Mouse (Mus musculus): ENCODE data around the gene Ly6g6d. TPM values are rescaled to one million over a fixed set of nuclear protein-coding genes. Genes with fewer than 3 reads are reported as not detected.
"Not testable (repeated sequence)": the region's sequence is repeated elsewhere in the genome, so short reads cannot be mapped to it uniquely, and the experiment has no call there.

The Ly6g6d gene
- polyA plus RNA-seq (2015; fragmentation: Nextera tagmentation; extraction: Ambion mirVana): 0.57 and 1.5 TPM in 2 replicates

- peak within 1 kb of the TSS; percentile 46 for H3K4me2 ChIP-seq (ENCODE audit: low read length)
- H3K27ac ChIP-seq (ENCODE audit: low read length): no peak within 1 kb of the TSS
- no peaks in the 10 kb centered on the region for H3K9me3 ChIP-seq (replicated peaks; ENCODE audit: control insufficient read depth, low read length, poor library complexity, severe bottlenecking)
- peak; percentile 36; the same call in 1 of the 2 replicates for ATAC-seq
- peak within 1 kb of the TSS; percentile 26 for H3K4me3 ChIP-seq (ENCODE audit: low read depth, low read length)
- no peaks in the 10 kb centered on the region for H3K27me3 ChIP-seq (ENCODE audit: control insufficient read depth, insufficient read depth, low read depth, low read length)
- peak within 1 kb of the TSS; percentile 54; the same call in 1 of the 2 replicates for H3K9ac ChIP-seq (ENCODE audit: low read depth, low read length)
- WGBS: 12% methylated on average over 14 of the region's 14 CpGs
- no peaks in the 10 kb centered on the region for H3K4me1 ChIP-seq (ENCODE audit: control insufficient read depth, insufficient read depth, low read length)
- H3K36me3 ChIP-seq (ENCODE audit: control insufficient read depth, insufficient read depth, low read length): no peaks in the 10 kb centered on the region
These were observed at the start of gene Ly6g6d for GRCm38 (mm10) chr17:35077786-35078233. Ly6g6d (minus strand) TSS chr17:35078065.

- ATAC-seq: no peak
- Histone ChIP-seq H3K27me3 (ENCODE audit: control insufficient read depth, insufficient read depth, low read depth, low read length) (no peaks in the 10 kb centered on the region), H3K36me3 (ENCODE audit: control insufficient read depth, insufficient read depth, low read length) (no peaks in the 10 kb centered on the region), H3K27ac (ENCODE audit: low read length) (no peak overlapping the region), H3K4me3 (ENCODE audit: low read depth, low read length) (peak overlapping the region; percentile 74), H3K4me1 (ENCODE audit: control insufficient read depth, insufficient read depth, low read length) (peaks cover 23% of the 10 kb centered on the region), H3K9me3 (replicated peaks; ENCODE audit: control insufficient read depth, low read length, poor library complexity, severe bottlenecking) (no peaks in the 10 kb centered on the region), H3K9ac (ENCODE audit: low read depth, low read length) (peak overlapping the region; percentile 88), H3K4me2 (ENCODE audit: low read length) (peak overlapping the region; percentile 76)
- WGBS: 70% methylated on average over 13 of the region's 13 CpGs
These were observed 49.2 kb upstream of the Ly6g6d start for GRCm38 (mm10) chr17:35127017-35127416.

- H3K4me3 ChIP-seq (ENCODE audit: low read depth, low read length): peak within 1 kb of the TSS; percentile 74
- H3K36me3 ChIP-seq (ENCODE audit: control insufficient read depth, insufficient read depth, low read length): no peaks in the 10 kb centered on the region
- WGBS: under 1% methylated on average over 36 of the region's 36 CpGs
- H3K9ac ChIP-seq (ENCODE audit: low read depth, low read length): peak within 1 kb of the TSS; percentile 88
- peaks cover 23% of the 10 kb centered on the region for H3K4me1 ChIP-seq (ENCODE audit: control insufficient read depth, insufficient read depth, low read length)
- peak within 1 kb of the TSS; percentile 77 for H3K27ac ChIP-seq (ENCODE audit: low read length)
- ATAC-seq: peak; percentile 27
- no peaks in the 10 kb centered on the region for H3K9me3 ChIP-seq (replicated peaks; ENCODE audit: control insufficient read depth, low read length, poor library complexity, severe bottlenecking)
- H3K27me3 ChIP-seq (ENCODE audit: control insufficient read depth, insufficient read depth, low read depth, low read length): no peaks in the 10 kb centered on the region
- peak within 1 kb of the TSS; percentile 76 for H3K4me2 ChIP-seq (ENCODE audit: low read length)
These were observed 48.3 kb upstream of the Ly6g6d start, which contains the start of gene D17H6S53E for GRCm38 (mm10) chr17:35126206-35126611. D17H6S53E (plus strand) TSS chr17:35126373.

- Histone ChIP-seq H3K4me2 (ENCODE audit: low read length) (peak overlapping the region; percentile 76), H3K27ac (ENCODE audit: low read length) (no peak overlapping the region), H3K9me3 (replicated peaks; ENCODE audit: control insufficient read depth, low read length, poor library complexity, severe bottlenecking) (no peaks in the 10 kb centered on the region), H3K27me3 (ENCODE audit: control insufficient read depth, insufficient read depth, low read depth, low read length) (no peaks in the 10 kb centered on the region), H3K4me1 (ENCODE audit: control insufficient read depth, insufficient read depth, low read length) (peaks cover 23% of the 10 kb centered on the region), H3K9ac (ENCODE audit: low read depth, low read length) (peak overlapping the region; percentile 88), H3K36me3 (ENCODE audit: control insufficient read depth, insufficient read depth, low read length) (no peaks in the 10 kb centered on the region), H3K4me3 (ENCODE audit: low read depth, low read length) (peak overlapping the region; percentile 74)
- ATAC-seq: no peak
- WGBS: 32% methylated on average over 6 of the region's 6 CpGs
These were observed 47.7 kb upstream of the Ly6g6d start for GRCm38 (mm10) chr17:35125578-35125977.

- no peak overlapping the region for H3K4me3 ChIP-seq (ENCODE audit: low read depth, low read length)
- no peak overlapping the region for H3K9ac ChIP-seq (ENCODE audit: low read depth, low read length)
- no peak for ATAC-seq
- peaks cover 28% of the 10 kb centered on the region for H3K4me1 ChIP-seq (ENCODE audit: control insufficient read depth, insufficient read depth, low read length)
- H3K4me2 ChIP-seq (ENCODE audit: low read length): no peak overlapping the region
- no peaks in the 10 kb centered on the region for H3K9me3 ChIP-seq (replicated peaks; ENCODE audit: control insufficient read depth, low read length, poor library complexity, severe bottlenecking)
- no peaks in the 10 kb centered on the region for H3K27me3 ChIP-seq (ENCODE audit: control insufficient read depth, insufficient read depth, low read depth, low read length)
- H3K36me3 ChIP-seq (ENCODE audit: control insufficient read depth, insufficient read depth, low read length): no peaks in the 10 kb centered on the region
- 90% methylated on average over 1 of the region's 1 CpGs for WGBS
- H3K27ac ChIP-seq (ENCODE audit: low read length): no peak overlapping the region
These were observed 47.2 kb upstream of the Ly6g6d start for GRCm38 (mm10) chr17:35125081-35125480.

GRCm38 (mm10) chr17:35124261-35124896, 46.5 kb upstream of the Ly6g6d start:
- H3K4me1 ChIP-seq (ENCODE audit: control insufficient read depth, insufficient read depth, low read length): peaks cover 33% of the 10 kb centered on the region
- H3K9ac ChIP-seq (ENCODE audit: low read depth, low read length); H3K4me3 ChIP-seq (ENCODE audit: low read depth, low read length); H3K27ac ChIP-seq (ENCODE audit: low read length); H3K36me3 ChIP-seq (ENCODE audit: control insufficient read depth, insufficient read depth, low read length); H3K27me3 ChIP-seq (ENCODE audit: control insufficient read depth, insufficient read depth, low read depth, low read length); H3K9me3 ChIP-seq (replicated peaks; ENCODE audit: control insufficient read depth, low read length, poor library complexity, severe bottlenecking); H3K4me2 ChIP-seq (ENCODE audit: low read length); ATAC-seq: not testable (repeated sequence)
- WGBS: 95% methylated on average over 12 of the region's 12 CpGs

- H3K4me2 ChIP-seq (ENCODE audit: low read length); H3K9ac ChIP-seq (ENCODE audit: low read depth, low read length); H3K27ac ChIP-seq (ENCODE audit: low read length); H3K27me3 ChIP-seq (ENCODE audit: control insufficient read depth, insufficient read depth, low read depth, low read length); H3K9me3 ChIP-seq (replicated peaks; ENCODE audit: control insufficient read depth, low read length, poor library complexity, severe bottlenecking); H3K4me3 ChIP-seq (ENCODE audit: low read depth, low read length); H3K36me3 ChIP-seq (ENCODE audit: control insufficient read depth, insufficient read depth, low read length); ATAC-seq: not testable (repeated sequence)
- WGBS: 91% methylated on average over 9 of the region's 9 CpGs
- H3K4me1 ChIP-seq (ENCODE audit: control insufficient read depth, insufficient read depth, low read length): peaks cover 33% of the 10 kb centered on the region
These were observed 45.4 kb upstream of the Ly6g6d start for GRCm38 (mm10) chr17:35123287-35123686.

GRCm38 (mm10) chr17:35121871-35122303, 44.0 kb upstream of the Ly6g6d start, which contains the start of gene Csnk2b:
Csnk2b (minus strand) TSS chr17:35122053.
- peak within 1 kb of the TSS; percentile 89 for H3K27ac ChIP-seq (ENCODE audit: low read length)
- no peaks in the 10 kb centered on the region for H3K9me3 ChIP-seq (replicated peaks; ENCODE audit: control insufficient read depth, low read length, poor library complexity, severe bottlenecking)
- H3K4me3 ChIP-seq (ENCODE audit: low read depth, low read length): peak within 1 kb of the TSS; percentile 89
- H3K9ac ChIP-seq (ENCODE audit: low read depth, low read length): peak within 1 kb of the TSS; percentile 92
- H3K36me3 ChIP-seq (ENCODE audit: control insufficient read depth, insufficient read depth, low read length): peaks cover 16% of the 10 kb centered on the region
- H3K4me2 ChIP-seq (ENCODE audit: low read length): peak within 1 kb of the TSS; percentile 94
- WGBS: under 1% methylated on average over 19 of the region's 19 CpGs
- ATAC-seq: peak; percentile 14
- H3K4me1 ChIP-seq (ENCODE audit: control insufficient read depth, insufficient read depth, low read length): peaks cover 24% of the 10 kb centered on the region
- H3K27me3 ChIP-seq (ENCODE audit: control insufficient read depth, insufficient read depth, low read depth, low read length): no peaks in the 10 kb centered on the region

- H3K27ac ChIP-seq (ENCODE audit: low read length): peak within 1 kb of the TSS; percentile 89
- H3K4me1 ChIP-seq (ENCODE audit: control insufficient read depth, insufficient read depth, low read length): peaks cover 18% of the 10 kb centered on the region
- H3K4me3 ChIP-seq (ENCODE audit: low read depth, low read length): peak within 1 kb of the TSS; percentile 89
- H3K9ac ChIP-seq (ENCODE audit: low read depth, low read length): peak within 1 kb of the TSS; percentile 92
- peak within 1 kb of the TSS; percentile 94 for H3K4me2 ChIP-seq (ENCODE audit: low read length)
- no peaks in the 10 kb centered on the region for H3K9me3 ChIP-seq (replicated peaks; ENCODE audit: control insufficient read depth, low read length, poor library complexity, severe bottlenecking)
- peak; percentile 95 for ATAC-seq
- no peaks in the 10 kb centered on the region for H3K27me3 ChIP-seq (ENCODE audit: control insufficient read depth, insufficient read depth, low read depth, low read length)
- peaks cover 17% of the 10 kb centered on the region for H3K36me3 ChIP-seq (ENCODE audit: control insufficient read depth, insufficient read depth, low read length)
- under 1% methylated on average over 49 of the region's 50 CpGs for WGBS
These were observed 43.4 kb upstream of the Ly6g6d start, which contains the start of gene Gpank1 for GRCm38 (mm10) chr17:35121143-35121799. Gpank1 (plus strand) TSS chr17:35121455.

All from midbrain, embryonic 16.5 days (tissue).